Mouse (Mus musculus): Measurements from ENCODE around the gene Zfp366.

DNA sequence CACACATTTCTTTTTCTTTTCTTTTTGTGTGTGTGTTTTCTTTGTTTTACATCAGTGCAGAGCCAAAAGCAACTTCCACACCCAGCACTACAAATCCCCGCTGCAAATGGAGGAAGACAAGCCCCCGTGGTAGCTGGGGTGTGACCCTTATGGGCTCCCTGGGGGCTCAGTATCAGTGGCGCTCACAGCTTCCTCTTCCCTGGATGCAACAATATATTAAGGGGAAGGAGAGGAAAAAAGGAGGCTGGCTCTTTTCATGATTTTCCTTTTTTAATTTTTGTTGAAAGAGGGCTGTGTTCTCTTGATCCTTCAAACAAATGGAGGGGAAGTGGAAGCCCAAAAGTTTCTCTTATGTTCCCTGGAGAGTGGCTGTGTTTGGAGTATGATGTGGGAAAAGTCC, 70.2 kb downstream of the Zfp366 start:
- TF ChIP-seq POLR2A (IDR thresholded peaks at IDR 0.05; ENCODE audit: low read depth, low read length) (no peak), CTCF (IDR thresholded peaks at IDR 0.05; ENCODE audit: extremely low read depth, insufficient read depth, insufficient read length, insufficient replicate concordance) (no peak)

All from spleen, adult 2 months (tissue).